Mouse (Mus musculus): ENCODE results near the gene Tgfb3.

Tgfb3 gene

DNA sequence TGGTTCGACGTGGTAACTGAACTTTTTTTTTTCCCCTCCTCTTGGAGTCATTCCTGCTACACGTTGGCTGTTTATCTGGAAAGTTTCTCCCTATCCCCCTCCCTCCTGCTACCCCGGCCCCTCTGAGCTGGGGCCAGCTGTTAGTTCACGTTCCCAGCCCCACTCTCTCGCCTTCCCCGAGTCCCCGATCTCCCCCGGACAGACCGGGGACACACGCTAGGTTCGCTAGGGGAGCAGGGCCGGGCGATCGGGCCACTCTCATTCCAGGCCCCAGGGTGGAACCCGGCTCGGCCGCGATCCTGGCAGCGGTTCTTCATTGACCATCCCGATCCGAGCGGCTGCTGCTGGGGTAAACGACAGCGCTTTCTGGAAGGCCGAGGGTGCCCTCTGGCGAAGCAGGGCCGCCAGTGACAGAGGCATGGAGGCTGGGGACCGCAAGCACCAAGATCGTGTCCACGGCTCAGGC lies 394 bp upstream of the Tgfb3 start:
- DNase-seq (ENCODE audit: low read depth, low spot score) = peak; percentile 67

DNA sequence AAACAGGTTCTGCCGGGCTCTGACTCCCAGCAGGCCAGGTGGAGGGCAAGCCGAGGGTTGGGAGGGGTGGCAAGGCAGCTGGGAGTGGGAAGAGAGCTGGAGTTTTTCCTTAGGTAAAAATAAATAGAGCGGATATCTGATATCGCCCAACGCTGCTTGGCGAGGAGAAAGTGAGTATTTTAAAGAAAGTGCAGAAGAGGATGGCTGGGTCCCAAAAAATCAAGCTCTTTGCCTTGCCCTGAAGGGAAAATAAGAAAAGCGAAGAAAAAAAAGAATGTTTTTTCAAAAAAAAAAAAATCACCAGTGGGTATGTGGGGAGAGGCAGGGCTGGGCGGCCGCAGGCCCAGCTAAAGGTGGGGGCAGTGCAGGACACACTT lies 677 bp downstream of the Tgfb3 start:
- no peak for DNase-seq (ENCODE audit: low read depth, low spot score)

DNA sequence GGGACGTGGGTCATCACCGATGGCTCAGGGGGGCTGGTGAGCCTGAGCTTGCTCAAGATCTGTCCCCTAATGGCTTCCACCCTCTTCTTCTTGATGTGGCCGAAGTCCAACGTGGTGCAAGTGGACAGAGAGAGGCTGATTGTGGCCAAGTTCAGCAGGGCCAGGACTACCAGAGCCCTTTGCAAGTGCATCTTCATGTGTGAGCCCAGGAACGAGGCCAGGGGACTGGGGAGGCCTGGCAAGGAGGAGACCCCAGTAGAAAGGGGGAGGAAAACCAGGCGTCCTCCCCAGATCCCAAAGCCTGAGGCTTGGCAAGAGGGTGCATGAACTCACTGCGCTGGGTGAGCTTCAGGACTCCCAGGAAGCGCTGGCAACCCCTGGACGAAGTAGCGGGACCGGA lies 1.1 kb downstream of the Tgfb3 start:
- no peak for DNase-seq (ENCODE audit: low read depth, low spot score)

DNA sequence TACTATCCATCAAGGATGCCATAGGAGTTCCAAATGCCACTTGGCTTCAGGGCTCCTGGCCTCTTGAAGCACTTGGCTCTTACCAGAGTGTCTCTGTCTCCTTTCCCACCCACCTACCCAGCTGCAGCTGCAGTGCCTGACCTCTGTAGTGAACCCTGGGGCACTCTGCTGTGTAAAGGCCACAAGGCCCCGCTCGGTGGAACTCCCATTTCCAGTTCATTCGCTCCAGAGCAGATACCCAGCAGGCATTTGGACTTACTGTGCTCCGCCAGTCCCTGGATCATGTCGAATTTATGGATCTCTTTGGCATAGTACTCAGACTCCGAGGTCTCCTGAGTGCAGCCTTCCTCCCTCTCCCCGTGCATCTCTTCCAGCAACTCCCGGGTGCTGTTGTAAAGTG lies 1.5 kb downstream of the Tgfb3 start:
- DNase-seq (ENCODE audit: low read depth, low spot score) = no peak

DNA sequence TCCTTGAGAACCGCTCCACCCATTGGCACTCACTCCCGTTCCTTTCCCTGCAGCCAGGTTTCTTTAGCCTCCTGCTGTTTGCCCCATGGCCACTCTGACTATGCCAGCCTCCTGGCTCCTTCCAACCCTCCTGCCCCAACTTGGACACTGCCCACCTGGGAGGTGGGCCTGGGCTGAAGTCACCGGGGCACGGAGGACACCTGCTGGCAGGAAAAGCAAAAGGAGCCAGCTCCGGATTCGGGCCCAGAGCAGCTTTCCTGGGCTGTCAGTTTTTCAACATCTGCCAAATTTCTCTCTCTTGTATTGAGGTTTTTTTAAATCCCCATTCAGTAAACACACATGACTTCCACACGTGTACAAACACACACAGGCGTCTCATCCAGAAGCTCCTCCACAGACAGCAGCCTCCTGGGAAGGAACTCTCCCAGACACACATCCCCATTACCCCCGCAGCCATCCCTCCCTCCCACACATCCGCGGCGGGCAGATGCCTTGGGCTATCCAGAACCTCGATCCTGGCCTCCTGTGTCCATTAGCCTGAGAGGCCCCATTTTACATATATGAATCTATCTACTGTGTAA lies 2.4 kb downstream of the Tgfb3 start:
- no peak for DNase-seq (ENCODE audit: low read depth, low spot score)

DNA sequence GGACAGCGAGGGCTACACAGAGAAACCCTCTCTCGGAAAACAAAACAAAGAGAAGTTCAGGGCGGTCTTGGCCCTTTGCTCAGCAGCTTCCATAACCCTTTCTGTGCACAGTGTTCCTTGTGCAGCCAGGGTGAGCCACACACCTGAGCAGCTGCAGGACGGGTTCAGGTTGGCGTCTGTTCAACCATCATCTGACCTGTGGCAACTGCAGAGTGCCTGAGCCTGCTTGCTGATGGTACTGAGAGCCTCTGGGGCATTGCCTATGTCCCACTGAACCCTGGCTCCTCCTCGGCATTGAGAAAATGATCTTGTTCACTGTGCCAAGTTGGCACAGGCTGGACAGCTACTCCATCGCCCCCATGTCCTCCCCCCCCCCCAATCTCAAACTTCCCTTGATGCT lies 3.5 kb downstream of the Tgfb3 start:
- no peak for DNase-seq (ENCODE audit: low read depth, low spot score)

DNA sequence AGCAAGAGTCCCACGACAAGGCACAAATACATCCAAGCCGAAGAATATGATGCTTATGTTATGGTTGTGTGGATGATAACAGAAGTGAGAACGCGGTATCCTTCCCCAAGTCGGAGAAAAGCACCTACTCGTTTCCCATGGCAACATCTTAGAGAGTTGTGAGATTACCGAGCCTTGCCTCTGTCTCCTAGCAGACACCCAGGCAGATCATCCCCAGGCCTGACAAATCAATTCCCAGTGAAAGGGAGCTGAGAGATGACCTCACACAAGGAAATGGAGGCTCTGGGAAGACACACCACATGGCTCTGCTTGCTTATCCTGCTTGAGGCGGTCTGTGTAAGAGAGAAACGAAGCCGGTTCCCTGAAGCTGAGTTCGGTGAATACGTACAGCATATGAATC lies 4.2 kb downstream of the Tgfb3 start:
- no peak for DNase-seq (ENCODE audit: low read depth, low spot score)

DNA sequence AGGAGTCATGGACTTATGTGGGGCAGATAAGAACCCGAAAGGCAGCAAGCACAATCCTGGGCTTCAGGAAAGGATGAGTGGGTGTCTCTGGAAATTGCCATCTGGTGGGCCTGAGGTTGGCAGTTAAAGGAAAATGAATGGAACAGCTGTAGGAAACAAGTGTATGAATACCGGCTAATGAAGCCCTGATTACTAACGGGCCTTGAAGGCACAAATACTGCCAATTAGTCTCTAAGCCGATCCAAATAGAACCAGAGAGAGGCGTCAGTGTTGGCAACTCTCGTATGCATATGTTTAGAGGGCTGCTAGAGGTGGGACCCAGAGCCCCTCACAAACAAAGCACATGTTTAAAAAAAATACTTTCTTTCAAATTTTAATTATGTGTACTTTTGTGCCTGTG lies 7.4 kb downstream of the Tgfb3 start:
- no peak for DNase-seq (ENCODE audit: low read depth, low spot score)

DNA sequence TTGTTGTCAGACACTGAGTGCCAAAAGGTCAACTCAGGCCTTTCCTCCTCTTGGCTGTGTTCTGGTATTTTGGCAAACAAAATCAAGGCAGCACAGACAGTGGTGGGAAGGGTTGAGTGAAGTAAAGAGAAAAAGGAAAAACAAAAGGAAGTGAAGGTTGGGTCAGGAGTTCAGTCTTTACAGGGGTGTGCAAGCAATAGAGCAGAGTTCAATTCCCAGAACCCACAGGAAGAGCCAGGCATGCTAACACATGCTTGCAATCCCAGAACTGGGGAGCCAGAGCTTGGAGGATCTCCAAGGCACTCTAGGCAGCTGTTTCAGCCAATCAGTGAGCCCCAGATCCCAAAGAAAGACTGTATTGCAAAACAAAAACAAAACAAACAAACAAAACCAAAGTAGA lies 14.0 kb downstream of the Tgfb3 start:
- DNase-seq (ENCODE audit: low read depth, low spot score) = no peak

DNA sequence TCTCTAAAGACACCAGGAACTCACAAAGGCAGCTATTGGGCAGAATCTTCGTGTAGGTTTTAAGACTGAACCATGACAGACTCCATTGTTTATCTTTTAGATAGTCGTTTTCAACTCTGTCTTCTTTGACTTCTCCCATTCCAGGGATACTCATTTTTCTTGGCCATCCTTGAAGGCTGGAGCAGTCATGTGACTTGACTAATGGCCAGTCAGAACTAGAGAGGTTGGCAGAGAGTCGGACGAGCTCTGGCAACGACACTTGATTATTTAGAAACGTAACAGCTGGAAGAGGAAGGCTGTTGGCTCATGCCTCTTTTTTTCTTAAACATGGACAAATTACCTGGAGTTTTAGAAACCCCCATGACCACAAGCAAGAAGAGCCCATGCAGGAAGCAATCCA lies 19.5 kb downstream of the Tgfb3 start:
- no peak for DNase-seq (ENCODE audit: low read depth, low spot score)

DNA sequence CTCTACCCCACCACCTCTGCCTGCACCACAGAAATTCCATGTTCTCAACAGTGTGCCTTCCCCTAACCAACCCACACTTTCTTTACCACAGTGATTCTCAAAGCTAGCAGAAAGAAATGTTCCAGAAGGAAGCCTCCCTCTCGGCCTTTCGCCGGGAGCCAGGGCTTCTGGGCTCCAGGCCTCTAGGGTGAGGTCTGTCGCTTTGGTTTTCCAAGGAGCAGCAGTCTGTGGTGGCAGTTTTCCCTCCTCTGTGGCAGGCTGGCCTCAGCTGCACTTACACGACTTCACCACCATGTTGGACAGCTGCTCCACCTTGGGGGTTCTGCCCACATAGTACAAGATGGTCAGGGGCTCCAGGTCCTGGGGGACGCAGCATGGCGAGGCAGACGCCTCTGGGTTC lies 21.3 kb downstream of the Tgfb3 start:
- no peak for DNase-seq (ENCODE audit: low read depth, low spot score)

DNA sequence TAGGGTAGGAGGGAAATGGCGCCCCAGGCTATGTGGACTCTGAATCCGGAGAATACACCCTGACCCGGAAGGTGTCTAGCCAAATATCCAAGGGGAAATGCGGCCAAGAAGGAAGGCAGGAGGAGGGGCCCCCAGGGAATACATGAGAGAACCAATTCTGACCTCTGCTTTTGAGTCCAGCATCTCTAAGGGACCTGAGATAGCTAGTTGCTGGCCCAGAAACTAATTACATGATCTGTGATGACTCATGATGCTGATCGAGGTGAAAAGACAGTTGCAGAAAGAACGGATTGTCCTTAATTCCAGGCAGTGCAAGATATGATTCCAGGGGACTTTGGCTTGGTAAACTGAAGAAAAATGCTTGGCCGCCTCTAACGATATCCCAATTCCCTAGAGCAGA lies 21.9 kb downstream of the Tgfb3 start:
- DNase-seq (ENCODE audit: low read depth, low spot score) = no peak

DNA sequence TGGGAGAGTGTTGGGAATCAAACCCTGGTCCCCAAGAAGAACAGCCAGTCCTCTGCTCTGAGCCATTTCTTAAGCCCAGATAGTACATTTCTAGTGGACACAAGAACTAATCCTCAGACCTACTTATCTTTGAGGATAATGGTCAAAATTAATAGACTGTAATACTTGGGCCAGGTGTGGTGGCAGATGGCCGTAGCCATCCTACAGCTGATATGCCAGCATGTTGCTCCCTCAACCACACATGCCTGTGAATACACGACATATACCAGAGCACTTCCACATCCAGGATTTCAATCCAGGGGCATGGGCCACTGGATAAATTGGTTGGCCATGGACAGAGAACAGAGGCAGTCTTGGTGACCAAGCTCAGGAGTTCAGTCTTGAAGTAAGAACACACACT lies 23.5 kb downstream of the Tgfb3 start:
- DNase-seq (ENCODE audit: low read depth, low spot score) = no peak

DNA sequence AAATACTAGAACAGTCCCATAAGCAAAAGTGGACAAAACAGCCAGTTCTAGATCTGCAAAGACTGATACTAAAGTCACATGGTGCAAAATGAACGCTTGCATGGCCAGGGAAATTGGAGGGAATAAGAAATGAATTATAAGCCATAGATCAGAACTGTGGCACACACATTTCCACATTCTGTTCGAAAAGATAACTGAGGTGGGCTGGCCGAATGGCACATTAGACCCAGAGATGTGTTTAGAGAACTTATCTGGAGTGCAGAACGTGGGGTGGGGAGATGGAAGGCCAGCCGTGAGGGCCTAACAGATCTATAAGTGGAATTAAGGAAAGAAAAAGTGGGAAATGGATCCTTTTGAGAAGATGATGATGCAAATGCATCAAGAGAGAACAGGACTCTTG lies 27.4 kb downstream of the Tgfb3 start:
- no peak for DNase-seq (ENCODE audit: low read depth, low spot score)

DNA sequence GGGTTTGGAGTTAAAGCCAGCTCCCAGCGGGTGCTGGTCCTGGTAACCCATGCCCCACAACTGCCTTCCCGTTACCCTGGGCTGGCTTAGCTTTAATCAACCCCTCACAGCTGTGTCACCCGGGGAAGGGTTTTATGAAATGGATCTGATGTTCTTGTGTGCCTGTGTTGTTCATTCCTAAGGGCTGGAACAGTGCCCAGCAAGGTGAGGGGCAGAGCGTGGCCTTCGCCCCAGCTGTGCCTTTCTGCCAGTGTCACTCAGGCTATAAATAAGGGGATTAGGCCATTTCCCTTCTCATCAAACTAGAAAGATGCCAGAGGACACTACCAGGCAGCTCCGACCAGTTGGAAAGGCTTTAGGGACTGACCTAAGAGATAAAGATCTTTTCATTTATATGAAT lies 29.0 kb downstream of the Tgfb3 start:
- DNase-seq (ENCODE audit: low read depth, low spot score) = no peak

DNA sequence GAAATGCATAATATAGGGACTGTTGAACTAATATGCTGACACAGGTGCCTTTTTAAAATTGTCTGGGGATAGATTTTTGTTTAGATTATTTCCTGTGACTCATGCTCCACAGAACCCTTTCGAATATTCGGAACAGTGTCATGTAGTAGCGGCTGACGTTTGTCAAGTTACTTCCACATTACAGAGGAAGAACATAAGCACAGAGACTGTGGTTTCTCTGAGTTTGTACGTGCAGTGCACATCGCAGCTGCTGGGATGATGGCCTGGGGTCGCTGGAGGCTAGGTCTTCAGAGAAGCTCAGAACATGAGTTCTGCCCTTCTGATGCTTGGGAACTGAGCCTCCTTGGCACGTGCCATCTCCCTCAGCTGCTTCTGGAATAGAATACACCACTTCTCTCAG lies 31.5 kb downstream of the Tgfb3 start:
- DNase-seq (ENCODE audit: low read depth, low spot score) = no peak

DNA sequence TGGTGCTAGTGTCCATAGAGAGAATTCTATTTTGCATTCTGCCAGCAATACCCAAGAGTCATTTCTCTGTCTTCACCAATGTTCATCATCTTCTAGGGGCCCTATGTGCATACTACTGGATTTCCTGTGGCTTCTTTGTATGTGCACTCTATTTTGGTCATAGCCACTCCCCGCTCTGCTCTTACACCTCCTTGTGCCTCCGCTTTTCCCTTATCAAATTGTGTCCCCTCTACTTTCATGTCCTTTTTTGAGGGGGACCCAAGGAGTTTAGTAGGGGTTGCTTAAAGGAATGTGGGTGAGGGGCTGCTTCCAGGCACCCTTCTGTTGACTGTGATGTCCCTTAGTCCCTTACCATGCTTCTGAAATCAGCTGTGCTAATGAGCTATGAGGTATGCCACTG lies 32.1 kb downstream of the Tgfb3 start:
- no peak for DNase-seq (ENCODE audit: low read depth, low spot score)

DNA sequence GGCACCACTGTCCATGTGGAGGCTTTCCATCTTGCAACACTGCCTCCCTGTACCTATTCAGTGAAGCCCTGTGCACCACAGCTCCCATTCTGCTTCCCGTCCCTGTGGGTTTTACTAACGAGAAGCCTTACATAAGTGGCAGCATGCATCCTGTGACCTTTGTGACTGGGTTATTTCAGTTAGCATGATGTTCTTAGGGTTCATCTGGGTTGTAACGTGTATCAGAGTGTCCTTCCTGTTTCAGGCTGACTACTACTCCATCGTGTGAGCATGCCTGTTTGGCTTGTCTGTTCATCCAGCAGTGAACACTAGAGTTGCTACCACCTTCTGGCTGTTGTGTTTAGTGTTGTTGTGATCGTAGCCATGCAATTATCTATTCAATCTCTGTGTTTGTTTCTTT lies 32.7 kb downstream of the Tgfb3 start:
- DNase-seq (ENCODE audit: low read depth, low spot score) = no peak

DNA sequence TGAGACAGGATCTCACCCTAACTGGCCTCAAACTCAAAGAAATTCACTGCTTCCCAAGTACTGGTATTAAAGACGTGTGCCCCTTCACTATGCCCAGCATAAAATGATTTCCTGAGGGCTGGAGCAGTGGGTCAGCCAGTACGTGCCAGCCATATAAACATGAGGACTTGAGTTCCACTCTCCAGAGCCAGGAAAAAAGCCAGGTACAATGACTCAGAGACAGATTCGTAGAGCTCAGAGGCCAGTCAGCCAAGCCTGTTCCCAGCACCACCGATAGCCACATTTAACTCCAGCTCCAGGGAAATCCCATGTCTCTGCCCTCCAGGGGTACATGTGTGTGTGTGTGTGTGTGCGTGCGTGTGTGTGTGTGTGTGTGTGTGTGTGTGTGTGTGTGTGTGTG lies 39.1 kb downstream of the Tgfb3 start:
- no peak for DNase-seq (ENCODE audit: low read depth, low spot score)

DNA sequence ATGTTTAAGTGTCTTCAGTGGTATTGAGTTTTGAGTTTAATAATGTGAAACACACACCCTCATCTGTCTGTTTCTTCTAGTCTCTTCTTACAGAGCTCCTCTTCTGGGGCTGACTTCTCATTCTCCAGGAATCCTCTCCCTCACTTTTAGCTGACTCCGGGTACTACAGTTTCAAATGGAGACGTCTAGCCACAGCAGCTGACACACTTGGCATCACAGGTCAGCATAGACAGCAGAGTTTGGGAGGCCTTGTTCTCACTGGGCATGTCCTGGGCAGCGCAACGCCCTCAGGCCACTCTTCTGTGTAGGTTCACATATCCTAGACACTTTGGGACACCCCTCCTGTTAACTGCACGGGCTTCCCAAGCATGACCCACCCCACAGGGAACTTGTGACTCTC lies 39.8 kb downstream of the Tgfb3 start:
- DNase-seq (ENCODE audit: low read depth, low spot score) = no peak

DNA sequence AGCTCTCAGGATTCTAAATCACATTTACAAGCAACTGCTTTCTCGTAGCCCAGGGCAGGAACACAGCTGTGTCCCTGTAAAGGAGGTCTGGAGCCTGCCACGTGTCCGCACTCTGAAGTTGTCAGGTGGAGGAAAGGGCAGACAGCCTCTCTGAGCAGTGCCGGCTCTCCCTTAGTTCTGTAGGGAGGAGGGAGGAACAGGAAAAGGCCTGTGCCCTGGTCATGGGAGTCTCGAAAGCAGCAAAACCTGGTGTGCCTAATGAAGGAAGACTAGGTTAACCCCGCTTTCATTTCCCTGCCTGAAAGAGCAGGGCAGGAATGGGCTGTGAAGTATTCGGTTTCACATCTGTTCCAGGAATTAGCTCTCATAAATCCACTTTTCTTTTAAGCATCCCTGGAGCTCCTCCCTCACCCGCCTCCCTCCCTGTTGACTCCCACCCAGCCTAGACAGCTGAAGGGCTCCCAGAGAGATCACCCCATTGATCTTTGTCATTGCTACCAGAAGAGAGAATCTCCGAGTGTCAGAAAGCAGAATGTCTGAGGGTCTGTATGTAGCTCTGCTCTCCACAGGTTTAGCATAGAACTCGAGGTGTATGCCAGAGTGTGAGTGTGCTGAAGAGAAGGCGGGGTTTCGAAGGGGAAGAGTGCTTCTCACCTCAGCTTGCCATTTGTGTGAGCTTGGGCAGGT lies 41.5 kb downstream of the Tgfb3 start:
- DNase-seq (ENCODE audit: low read depth, low spot score) = no peak

DNA sequence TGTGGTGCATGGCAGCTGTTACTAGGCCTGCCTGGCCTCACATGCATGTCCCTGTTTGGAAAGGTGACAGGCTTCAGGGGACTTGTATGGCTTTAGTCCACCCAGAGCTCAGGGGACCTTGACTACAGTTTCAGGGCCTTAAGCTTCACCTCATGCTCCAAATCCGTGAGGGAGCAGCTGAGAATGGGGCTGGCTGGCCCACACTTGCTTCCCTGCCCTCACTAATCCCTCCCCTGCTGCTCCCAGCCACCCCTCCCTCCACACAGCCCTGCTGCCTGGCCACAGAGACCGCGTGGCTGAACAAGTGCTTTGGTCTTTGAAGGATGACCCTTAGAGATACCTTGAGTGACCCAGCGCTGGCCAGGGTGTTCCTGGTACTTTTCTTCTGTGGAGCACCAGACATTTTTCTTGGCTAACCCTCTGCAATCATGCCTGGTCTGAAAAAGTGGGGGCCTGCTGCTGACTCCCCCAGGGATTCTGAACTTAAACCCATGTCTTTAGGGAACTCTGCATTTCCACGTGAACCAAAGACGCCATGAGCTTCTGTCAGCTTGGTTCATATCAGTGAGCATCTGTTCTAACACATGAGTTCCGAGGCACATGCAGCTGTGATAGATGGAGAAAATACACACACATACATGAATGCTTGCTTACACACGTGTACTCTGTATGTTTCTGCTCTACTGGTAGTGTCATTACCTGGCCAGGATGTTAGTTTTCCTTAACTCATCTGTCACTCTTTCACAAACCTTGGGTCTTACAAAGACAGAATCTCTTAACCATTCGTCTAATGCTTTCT lies 42.3 kb downstream of the Tgfb3 start:
- DNase-seq (ENCODE audit: low read depth, low spot score) = peak; percentile 23

DNA sequence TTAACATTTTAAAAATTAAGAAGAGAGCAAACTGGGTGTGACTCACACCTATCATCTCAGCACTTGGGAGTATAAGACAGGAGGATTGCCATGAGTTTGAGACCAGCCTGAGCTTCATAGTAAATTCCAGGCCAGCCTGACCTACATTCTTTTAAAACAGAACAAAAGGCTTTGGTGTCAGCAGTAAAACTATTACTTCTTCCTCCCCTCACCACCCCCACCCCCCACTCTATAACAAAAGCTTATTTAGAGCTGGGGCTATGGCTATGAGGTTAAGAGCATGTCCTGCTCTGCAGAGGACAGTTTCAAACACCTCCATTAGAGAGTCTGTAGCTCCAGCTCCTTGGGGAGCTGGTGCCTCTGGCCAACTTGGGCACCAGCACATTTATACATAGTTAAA lies 43.3 kb downstream of the Tgfb3 start:
- no peak for DNase-seq (ENCODE audit: low read depth, low spot score)
